Mouse (Mus musculus): ENCODE data around the gene Kpna6. TPM values are rescaled to one million over a fixed set of nuclear protein-coding genes. Genes with fewer than 3 reads are reported as not detected.

Gene Kpna6
- polyA plus RNA-seq, 1 experiment from 2014 or later = 14.2 TPM

DNA sequence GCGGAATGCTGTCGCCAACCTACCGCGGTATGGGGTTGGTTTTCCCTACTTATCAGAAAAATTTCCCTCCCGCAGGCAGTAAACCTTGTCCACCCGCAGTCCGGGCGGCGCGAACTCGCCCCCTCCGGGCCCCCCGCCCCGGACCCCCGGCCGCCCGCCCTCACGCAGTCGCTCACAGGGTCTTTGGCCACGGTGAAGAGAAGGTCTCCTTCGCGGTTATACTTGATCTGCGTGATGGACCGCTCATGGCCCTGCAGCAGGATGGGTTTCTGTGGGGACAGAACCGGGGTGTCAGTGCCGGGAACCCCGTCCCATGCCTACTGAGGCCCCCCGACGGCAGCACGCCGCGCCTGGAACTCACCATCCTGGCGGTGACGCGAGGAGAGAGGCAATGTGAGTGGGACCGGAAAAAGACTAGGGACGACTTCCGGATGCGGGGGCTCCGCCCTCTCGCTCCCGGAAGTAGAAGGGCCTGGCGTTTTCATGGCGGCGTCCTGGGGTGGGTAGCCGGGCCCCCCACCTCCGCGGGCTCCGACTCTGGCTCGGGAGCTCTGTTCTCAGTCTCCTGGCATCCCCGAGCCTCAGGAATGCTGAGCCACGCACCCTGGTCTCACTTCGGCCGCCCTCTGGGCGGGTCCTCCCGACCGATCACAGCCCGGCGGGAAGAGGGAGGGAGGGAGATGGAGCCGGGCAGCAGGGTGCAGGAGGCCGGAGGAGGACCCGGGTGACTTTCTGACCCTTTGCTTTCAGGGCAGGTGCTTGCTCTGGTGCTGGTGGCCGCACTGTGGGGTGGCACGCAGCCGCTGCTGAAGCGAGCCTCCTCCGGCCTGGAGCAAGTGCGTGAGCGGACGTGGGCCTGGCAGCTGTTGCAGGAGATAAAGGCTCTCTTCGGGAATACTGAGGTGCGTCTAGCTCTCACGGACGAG is 72.1 kb downstream of the Kpna6 start, which contains the start of the genes Eif3i and Tmem234:
Gene Eif3i, minus strand, starts transcription at position 416 of the 926 bp plus-strand sequence.
Gene Tmem234, plus strand, starts transcription at position 436 of the 926 bp plus-strand sequence.
- peaks cover 4 to 20% of the 10 kb centered on the region in 2 experiments for H3K4me1 ChIP-seq (ENCODE audit: control insufficient read depth in 2 of 2, insufficient read depth in 2 of 2, low read length in 2 of 2)
- ATAC-seq (ENCODE audit: insufficient number of reproducible peaks, insufficient read depth, low FRiP score, low read depth) = peak; percentile 76
- H3K27ac ChIP-seq (replicated peaks in 1 of 2; ENCODE audit: control insufficient read depth in 1 of 2, insufficient read depth in 1 of 2, low read depth in 2 of 2, low read length in 2 of 2) = peak within 1 kb of the TSS; percentile 65 to 76
- peak within 1 kb of the TSS; percentile 90 to 96 for H3K4me3 ChIP-seq (ENCODE audit: control insufficient read depth in 1 of 2, insufficient read depth in 1 of 2, low read depth in 1 of 2, low read length in 2 of 2)
- H3K27me3 ChIP-seq (ENCODE audit: control insufficient read depth, insufficient read depth, low read length) = no peaks in the 10 kb centered on the region
- under 1% methylated on average over 72 of the region's 74 CpGs for WGBS
- H3K9me3 ChIP-seq (ENCODE audit: control insufficient read depth, low read length) = no peaks in the 10 kb centered on the region
- peaks cover 66% of the 10 kb centered on the region for H3K36me3 ChIP-seq (ENCODE audit: control insufficient read depth, insufficient read depth, low read length)
- peak within 1 kb of the TSS; percentile 79 for H3K4me2 ChIP-seq (ENCODE audit: low read length)
- H3K9ac ChIP-seq (ENCODE audit: low read length) = peak within 1 kb of the TSS; percentile 95

Small RNA genes within 50 kb of the gene (microRNA-seq; reads per million reads assigned to microRNA genes)
- gene Mir7016 = not detected

Other genes with a start within 250 kb of the Kpna6 start
- gene Zbtb8b, start 231.9 kb downstream of the Kpna6 start, polyA plus RNA-seq (2014; fragmentation: Nextera tagmentation; extraction: Ambion mirVana) = 5.0 and 5.6 TPM in 2 replicates
- gene Bsdc1, start 211.2 kb downstream of the Kpna6 start, polyA plus RNA-seq (2014; fragmentation: Nextera tagmentation; extraction: Ambion mirVana) = 23.2 and 25.5 TPM in 2 replicates
- not detected in 2 replicates for gene Tssk3, start 181.7 kb downstream of the Kpna6 start, polyA plus RNA-seq (2014; fragmentation: Nextera tagmentation; extraction: Ambion mirVana)
- gene Fam229a, start 181.6 kb downstream of the Kpna6 start, polyA plus RNA-seq (2014; fragmentation: Nextera tagmentation; extraction: Ambion mirVana) = not detected in 2 replicates
- 301 and 313 TPM in 2 replicates for gene Marcksl1, start 159.2 kb downstream of the Kpna6 start, polyA plus RNA-seq (2014; fragmentation: Nextera tagmentation; extraction: Ambion mirVana)
- gene Hdac1, start 130.1 kb downstream of the Kpna6 start, polyA plus RNA-seq (2014; fragmentation: Nextera tagmentation; extraction: Ambion mirVana) = 123 and 124 TPM in 2 replicates
- gene Lck, start 99.1 kb downstream of the Kpna6 start, polyA plus RNA-seq (2014; fragmentation: Nextera tagmentation; extraction: Ambion mirVana) = 2.6 and 3.2 TPM in 2 replicates
- 5.3 and 5.6 TPM in 2 replicates for gene Fam167b, start 94.2 kb downstream of the Kpna6 start, polyA plus RNA-seq (2014; fragmentation: Nextera tagmentation; extraction: Ambion mirVana)
- 192 and 207 TPM in 2 replicates for gene Eif3i, start 72.1 kb downstream of the Kpna6 start, polyA plus RNA-seq (2014; fragmentation: Nextera tagmentation; extraction: Ambion mirVana)
- gene Tmem234, start 72.1 kb downstream of the Kpna6 start, polyA plus RNA-seq (2014; fragmentation: Nextera tagmentation; extraction: Ambion mirVana) = 158 and 179 TPM in 2 replicates
- gene Dcdc2b, start 58.5 kb downstream of the Kpna6 start, polyA plus RNA-seq (2014; fragmentation: Nextera tagmentation; extraction: Ambion mirVana) = 1.1 and 2.6 TPM in 2 replicates
- 24.1 and 25.1 TPM in 2 replicates for gene Iqcc, start 53.7 kb downstream of the Kpna6 start, polyA plus RNA-seq (2014; fragmentation: Nextera tagmentation; extraction: Ambion mirVana)
- gene Ccdc28b, start 48.8 kb downstream of the Kpna6 start, polyA plus RNA-seq (2014; fragmentation: Nextera tagmentation; extraction: Ambion mirVana) = 49.8 and 53.3 TPM in 2 replicates
- gene Txlna, start 31.7 kb downstream of the Kpna6 start, polyA plus RNA-seq (2014; fragmentation: Nextera tagmentation; extraction: Ambion mirVana) = 51.5 and 56.4 TPM in 2 replicates
- gene Tmem39b, start 24.1 kb upstream of the Kpna6 start, polyA plus RNA-seq (2014; fragmentation: Nextera tagmentation; extraction: Ambion mirVana) = 7.1 and 13.4 TPM in 2 replicates
- gene Khdrbs1, start 69.5 kb upstream of the Kpna6 start, polyA plus RNA-seq (2014; fragmentation: Nextera tagmentation; extraction: Ambion mirVana) = 69.6 and 74.0 TPM in 2 replicates
- gene Ptp4a2, start 138.5 kb upstream of the Kpna6 start, polyA plus RNA-seq (2014; fragmentation: Nextera tagmentation; extraction: Ambion mirVana) = 350 and 362 TPM in 2 replicates

Measured in heart, embryonic 14.5 days (tissue).